Mouse (Mus musculus) stomach, postnatal 0 days (tissue): ENCODE measurements at regions not wholly inside any gene's neighbourhood (a gene's known extent, or its start where the extent isn't known, plus 50 kb on each side); places are given as distances from the start of the nearest gene placed in this dataset.

Experiments
- ATAC-seq: fragments of 200-750 bp; cut with Nextera tagmentation; 2 replicates; pipeline ENCODE4 v1.8.0; 2017; ENCODE audit not compliant: low FRiP score, low TSS enrichment
- DNase-seq: peaks from one replicate; pipeline ENCODE4 v3.0.0-alpha.2; 2016; ENCODE audit warnings: low spot score
- H3K27ac ChIP-seq: fragments of 300-500 bp; sonication (generic); replicated peaks from 2 replicates; pipeline ENCODE4 v1.5.1; 2014; ENCODE audit warnings: mild to moderate bottlenecking, control low read depth
- H3K27me3 ChIP-seq: fragments of 300-500 bp; sonication (generic); 2 replicates; pipeline ENCODE4 v1.6.1; 2014; ENCODE audit warnings: low read length; ENCODE audit not compliant: control insufficient read depth, insufficient read depth
- H3K36me3 ChIP-seq: fragments of 300-500 bp; sonication (generic); 2 replicates; pipeline ENCODE4 v1.6.1; 2014; ENCODE audit warnings: low read length, mixed read lengths; ENCODE audit not compliant: control insufficient read depth, insufficient read depth
- H3K4me1 ChIP-seq: fragments of 300-500 bp; sonication (generic); replicated peaks from 2 replicates; pipeline ENCODE4 v1.6.1; 2014; ENCODE audit warnings: antibody characterized with exemption; ENCODE audit not compliant: control insufficient read depth, insufficient read depth
- H3K4me2 ChIP-seq: fragments of 300-500 bp; sonication (generic); replicated peaks from 2 replicates; pipeline ENCODE4 v1.6.1; 2014; ENCODE audit warnings: low read depth, mild to moderate bottlenecking, control low read depth, moderate library complexity
- H3K4me3 ChIP-seq: fragments of 300-500 bp; sonication (generic); 2 replicates; pipeline ENCODE4 v1.5.1; 2014; ENCODE audit warnings: low read depth, low read length, control low read depth
- H3K9ac ChIP-seq: fragments of 300-500 bp; sonication (generic); 2 replicates; pipeline ENCODE4 v1.6.1; 2014; ENCODE audit warnings: mild to moderate bottlenecking, low read length, control low read depth, mixed read lengths
- H3K9me3 ChIP-seq: fragments of 300-500 bp; sonication (generic); 2 replicates; pipeline ENCODE4 v1.6.1; 2016; ENCODE audit warnings: low read length; ENCODE audit not compliant: control insufficient read depth
- CTCF ChIP-seq: IDR thresholded peaks from 2 replicates; pipeline ENCODE4 v1.5.1; 2016; ENCODE audit warnings: antibody characterized with exemption, low read depth, mild to moderate bottlenecking, moderate library complexity
- EP300 ChIP-seq: optimal IDR thresholded peaks from 2 replicates; pipeline ENCODE3; 2016; ENCODE audit warnings: antibody characterized with exemption
- WGBS: fragments of 180-500 bp; shearing (Covaris S2); extraction: QIAGEN DNeasy Blood & Tissue Kit; methylation state at CpG from one replicate; pipeline ENCODE4 v1.1.7; 2014; 5-methylcytosine and 5-hydroxymethylcytosine counted together

DNA sequence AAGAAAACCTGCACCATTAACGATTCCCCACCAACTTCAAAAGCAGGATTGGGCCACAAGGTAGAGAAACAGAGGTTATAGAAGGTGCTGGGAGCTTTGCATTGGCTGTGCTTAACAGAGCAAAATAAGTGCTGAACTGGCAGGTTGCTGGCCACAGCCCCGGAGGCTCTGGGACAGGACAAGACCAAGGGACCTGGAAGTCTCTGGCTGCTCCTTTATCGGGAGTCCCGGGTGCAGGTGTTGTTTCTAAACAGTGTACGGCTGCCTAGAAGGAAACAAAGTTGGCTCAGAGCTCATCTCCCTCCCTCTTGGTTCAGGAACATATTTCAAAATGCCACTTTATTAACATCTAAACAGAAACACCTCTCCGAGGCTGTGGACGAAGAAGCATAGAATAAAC lies 2250.0 kb upstream of the Gm7489 start:
- Histone ChIP-seq H3K9ac (no peak overlapping the region), H3K36me3 (no peaks in the 10 kb centered on the region), H3K4me3 (no peak overlapping the region), H3K4me2 (no peak overlapping the region), H3K27ac (no peak overlapping the region), H3K27me3 (no peaks in the 10 kb centered on the region), H3K9me3 (no peaks in the 10 kb centered on the region), H3K4me1 (0 out of 2 replicates have a peak, but pooled peaks cover 2% of the 10 kb centered on the region)
- ATAC-seq, result no peak
- no peak for TF ChIP-seq CTCF
- no peak for TF ChIP-seq EP300
- DNase-seq, result no peak
- 46% methylated on average over 7 of the region's 7 CpGs for WGBS

DNA sequence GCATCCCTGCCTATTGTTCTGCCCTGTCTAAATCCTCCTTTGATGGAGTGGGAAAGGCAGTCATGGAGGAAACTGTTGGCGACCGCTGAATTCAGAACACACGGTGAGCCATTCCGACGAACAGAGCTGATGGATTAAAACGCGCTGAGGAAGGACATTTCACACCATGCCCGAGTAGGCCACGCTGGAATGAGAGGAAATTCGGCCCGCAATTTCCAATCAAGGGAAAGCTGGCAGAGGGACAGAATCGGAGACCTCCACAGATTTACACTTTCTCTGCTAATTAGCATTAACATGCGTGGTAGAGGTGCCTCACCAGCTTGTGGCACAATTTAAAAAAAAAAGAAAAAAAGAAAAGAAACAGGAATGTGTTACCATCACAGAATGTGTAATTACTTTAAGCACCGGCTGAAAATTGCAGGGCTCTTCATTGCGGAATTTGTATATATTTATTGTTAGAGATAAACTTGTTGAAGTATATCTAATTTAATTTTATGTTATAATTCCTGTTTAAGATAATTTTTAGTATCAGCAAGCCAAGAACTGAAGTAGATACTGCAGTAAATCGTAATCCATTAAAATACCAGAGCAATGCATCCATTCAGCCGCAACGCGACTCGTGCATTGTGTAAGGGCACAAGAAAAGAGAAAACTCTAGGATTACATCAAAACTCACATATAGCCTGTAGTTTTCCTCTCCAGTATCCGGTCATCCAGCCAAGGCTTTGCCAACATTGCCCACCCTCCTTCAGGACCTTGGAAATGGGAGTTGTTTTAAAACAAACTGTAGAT lies 2249.4 kb upstream of the Gm7489 start:
- no peaks in the 10 kb centered on the region for H3K9me3 ChIP-seq
- no peaks in the 10 kb centered on the region for H3K36me3 ChIP-seq
- 0 out of 2 replicates have a peak, but pooled peaks cover 2% of the 10 kb centered on the region for H3K4me1 ChIP-seq
- TF ChIP-seq CTCF (no peak), EP300 (no peak)
- DNase-seq (no peak), ATAC-seq (no peak)
- H3K4me3 ChIP-seq, result no peak overlapping the region
- 53% methylated on average over 21 of the region's 21 CpGs for WGBS
- H3K27ac ChIP-seq, result no peak overlapping the region
- H3K4me2 ChIP-seq, result no peak overlapping the region
- H3K27me3 ChIP-seq, result no peaks in the 10 kb centered on the region
- H3K9ac ChIP-seq, result no peak overlapping the region

DNA sequence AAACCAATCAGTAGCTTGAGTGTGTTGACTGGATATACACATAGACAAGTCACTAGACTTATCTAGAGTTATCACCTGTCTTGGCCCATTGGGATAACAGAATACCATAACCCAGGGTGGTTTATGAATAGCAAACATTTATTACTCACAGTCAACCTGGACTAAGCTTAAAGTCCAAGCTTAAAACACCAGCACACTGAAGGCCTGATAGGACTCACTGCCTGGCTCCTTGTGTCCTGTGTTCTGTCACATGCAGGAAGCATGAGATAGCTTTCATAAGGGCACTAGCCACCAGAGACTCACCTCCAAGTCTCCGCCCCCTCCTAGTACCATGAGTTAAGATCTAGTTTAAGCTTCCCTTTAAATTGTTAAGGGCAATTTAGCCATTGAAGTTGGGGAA lies 2247.1 kb upstream of the Gm7489 start:
- no peak overlapping the region for H3K27ac ChIP-seq
- 89% methylated on average over 1 of the region's 1 CpGs for WGBS
- DNase-seq (no peak), ATAC-seq (no peak)
- H3K4me3 ChIP-seq, result no peak overlapping the region
- TF ChIP-seq EP300 (no peak), CTCF (no peak)
- no peaks in the 10 kb centered on the region for H3K9me3 ChIP-seq
- no peaks in the 10 kb centered on the region for H3K4me1 ChIP-seq
- no peak overlapping the region for H3K4me2 ChIP-seq
- H3K27me3 ChIP-seq, result no peaks in the 10 kb centered on the region
- H3K9ac ChIP-seq, result no peak overlapping the region
- H3K36me3 ChIP-seq, result no peaks in the 10 kb centered on the region

DNA sequence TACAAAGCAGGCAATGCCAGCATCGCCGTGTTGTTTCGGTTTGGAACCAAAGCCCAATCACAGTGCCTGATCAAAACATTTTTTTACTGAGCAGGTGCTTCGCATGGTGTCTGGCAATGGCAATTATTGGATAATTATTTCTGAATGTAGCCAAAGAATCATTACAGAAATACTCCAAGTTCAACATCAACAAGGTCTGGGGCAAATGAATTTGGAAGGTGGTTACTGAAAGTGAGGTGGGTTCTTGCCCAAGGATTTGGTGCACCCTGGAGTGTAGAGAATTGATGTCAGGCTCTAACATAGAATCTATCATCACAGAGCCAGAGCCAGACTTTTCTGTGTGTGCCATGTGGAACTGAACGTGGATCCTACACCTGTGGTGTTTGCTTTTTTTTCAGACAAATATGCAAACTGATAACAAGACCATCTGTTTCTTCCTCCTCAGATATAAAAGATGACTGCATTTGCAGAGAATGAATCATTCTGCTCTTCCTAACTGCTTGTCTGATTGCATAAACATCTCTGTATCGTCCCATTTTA lies 2240.9 kb upstream of the Gm7489 start:
- no peak overlapping the region for H3K4me3 ChIP-seq
- no peak for DNase-seq
- H3K9ac ChIP-seq, result no peak overlapping the region
- H3K4me2 ChIP-seq, result no peak overlapping the region
- H3K36me3 ChIP-seq, result no peaks in the 10 kb centered on the region
- TF ChIP-seq EP300 (no peak), CTCF (no peak)
- 72% methylated on average over 6 of the region's 6 CpGs for WGBS
- ATAC-seq, result no peak
- H3K4me1 ChIP-seq, result no peaks in the 10 kb centered on the region
- no peak overlapping the region for H3K27ac ChIP-seq
- H3K27me3 ChIP-seq, result no peaks in the 10 kb centered on the region
- no peaks in the 10 kb centered on the region for H3K9me3 ChIP-seq

DNA sequence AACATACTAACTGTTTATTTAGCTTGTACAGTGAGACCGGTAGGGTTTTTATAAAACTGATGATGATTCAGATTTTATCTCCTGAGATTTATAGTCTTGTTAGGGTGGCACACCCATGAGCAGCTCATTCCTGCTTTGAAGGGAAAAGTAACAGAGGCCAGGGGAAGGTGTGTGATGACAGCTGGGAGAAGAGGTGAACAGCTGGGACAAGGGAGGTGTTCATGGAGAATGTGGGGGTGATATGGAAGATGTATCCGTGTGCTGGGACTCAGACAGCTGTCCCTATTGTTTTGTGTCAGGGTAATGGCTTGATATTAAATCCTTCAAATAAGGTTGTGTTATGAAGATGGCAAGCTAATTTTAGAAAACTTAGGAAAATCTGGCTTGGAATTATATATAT lies 2238.4 kb upstream of the Gm7489 start:
- Histone ChIP-seq H3K9ac (no peak overlapping the region), H3K9me3 (no peaks in the 10 kb centered on the region), H3K36me3 (no peaks in the 10 kb centered on the region), H3K4me3 (no peak overlapping the region), H3K4me1 (no peaks in the 10 kb centered on the region), H3K27me3 (no peaks in the 10 kb centered on the region), H3K27ac (no peak overlapping the region), H3K4me2 (no peak overlapping the region)
- TF ChIP-seq EP300 (no peak), CTCF (no peak)
- WGBS, result 31% methylated on average over 2 of the region's 2 CpGs
- DNase-seq, result no peak
- ATAC-seq, result no peak

DNA sequence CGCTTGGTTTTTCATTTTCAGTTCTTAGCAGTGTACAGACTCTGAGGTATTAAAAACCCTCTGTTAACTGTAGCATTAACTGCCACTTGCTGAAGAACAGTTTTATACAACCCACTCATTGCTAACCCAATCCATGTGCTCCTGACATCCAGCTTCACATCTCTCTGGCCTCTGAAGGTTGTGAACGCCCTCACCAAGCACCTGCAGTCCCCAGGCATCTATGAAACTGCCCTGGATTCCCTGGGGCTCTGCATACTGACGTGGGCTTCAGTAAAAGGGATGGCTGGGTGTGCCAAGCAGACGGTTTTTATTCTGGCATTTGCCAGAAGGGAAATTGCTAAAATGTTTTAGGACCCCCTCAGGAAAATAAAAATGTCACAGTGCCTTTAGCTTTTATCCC lies 2232.2 kb upstream of the Gm7489 start:
- H3K4me1 ChIP-seq, result no peaks in the 10 kb centered on the region
- H3K36me3 ChIP-seq, result no peaks in the 10 kb centered on the region
- H3K9ac ChIP-seq, result no peak overlapping the region
- ATAC-seq (no peak), DNase-seq (no peak)
- no peak overlapping the region for H3K27ac ChIP-seq
- no peak overlapping the region for H3K4me3 ChIP-seq
- no peak overlapping the region for H3K4me2 ChIP-seq
- WGBS, result 54% methylated on average over 4 of the region's 4 CpGs
- no peaks in the 10 kb centered on the region for H3K9me3 ChIP-seq
- no peaks in the 10 kb centered on the region for H3K27me3 ChIP-seq
- TF ChIP-seq EP300 (no peak), CTCF (no peak)
